Mouse (Mus musculus): ENCODE results near the gene Ranbp10. TPM values are rescaled to one million over a fixed set of nuclear protein-coding genes. Genes with fewer than 3 reads are reported as not detected.

The Ranbp10 gene
- total and polyA plus RNA-seq, 2 experiments from 2014 or later: 4.5 to 13.6 TPM

GRCm38 (mm10) chr8:105852146-105852729 lies 25.1 kb upstream of the Ranbp10 start:
- WGBS: 82% methylated on average over 12 of the region's 12 CpGs
- H3K4me2 ChIP-seq (ENCODE audit: low read depth): no peak overlapping the region
- no peak overlapping the region for H3K27ac ChIP-seq (ENCODE audit: low read depth, low read length)
- 0 out of 2 replicates have a peak overlapping the region, but pooled peaks have one; percentile 75 for H3K4me3 ChIP-seq (ENCODE audit: low read depth, low read length)
- no peaks in the 10 kb centered on the region for H3K9me3 ChIP-seq (ENCODE audit: low read length)
- no peak overlapping the region for H3K9ac ChIP-seq
- peaks cover 16% of the 10 kb centered on the region; the same call in 1 of the 2 replicates for H3K4me1 ChIP-seq (ENCODE audit: insufficient read depth)
- ATAC-seq (no peak), DNase-seq (no peak)
- no peaks in the 10 kb centered on the region for H3K27me3 ChIP-seq (ENCODE audit: insufficient read depth, low read length)
- TF ChIP-seq CTCF (IDR thresholded peaks at IDR 0.05; ENCODE audit: low read depth): no peak
- peaks cover 19% of the 10 kb centered on the region for H3K36me3 ChIP-seq (ENCODE audit: insufficient read depth)

GRCm38 (mm10) chr8:105851651-105852143 lies 24.5 kb upstream of the Ranbp10 start:
- Histone ChIP-seq H3K27me3 (ENCODE audit: insufficient read depth, low read length) (no peaks in the 10 kb centered on the region), H3K4me1 (ENCODE audit: insufficient read depth) (peaks cover 13% of the 10 kb centered on the region; the same call in 1 of the 2 replicates), H3K36me3 (ENCODE audit: insufficient read depth) (peaks cover 24% of the 10 kb centered on the region), H3K9ac (peak overlapping the region; percentile 66), H3K27ac (ENCODE audit: low read depth, low read length) (peak overlapping the region; percentile 81), H3K4me2 (ENCODE audit: low read depth) (peak overlapping the region; percentile 68), H3K4me3 (ENCODE audit: low read depth, low read length) (peak overlapping the region; percentile 75), H3K9me3 (ENCODE audit: low read length) (no peaks in the 10 kb centered on the region)
- ATAC-seq: peak; percentile 90
- DNase-seq: peak; percentile 95
- under 1% methylated on average over 34 of the region's 34 CpGs for WGBS
- no peak for TF ChIP-seq CTCF (IDR thresholded peaks at IDR 0.05; ENCODE audit: low read depth)

- peaks cover 35% of the 10 kb centered on the region for H3K36me3 ChIP-seq (ENCODE audit: insufficient read depth)
- no peak for TF ChIP-seq CTCF (IDR thresholded peaks at IDR 0.05; ENCODE audit: low read depth)
- H3K4me3 ChIP-seq (ENCODE audit: low read depth, low read length): no peak overlapping the region
- H3K27me3 ChIP-seq (ENCODE audit: insufficient read depth, low read length): no peaks in the 10 kb centered on the region
- peaks cover 4% of the 10 kb centered on the region; the same call in 1 of the 2 replicates for H3K4me1 ChIP-seq (ENCODE audit: insufficient read depth)
- DNase-seq (no peak), ATAC-seq (no peak)
- peak overlapping the region; percentile 10; the same call in 1 of the 2 replicates for H3K4me2 ChIP-seq (ENCODE audit: low read depth)
- no peaks in the 10 kb centered on the region for H3K9me3 ChIP-seq (ENCODE audit: low read length)
- no peak overlapping the region for H3K9ac ChIP-seq
- 76% methylated on average over 7 of the region's 7 CpGs for WGBS
- no peak overlapping the region for H3K27ac ChIP-seq (ENCODE audit: low read depth, low read length)
Observed at GRCm38 (mm10) chr8:105850611-105851010, 23.5 kb upstream of the Ranbp10 start.

GRCm38 (mm10) chr8:105850014-105850413 lies 22.9 kb upstream of the Ranbp10 start:
- DNase-seq (no peak), ATAC-seq (no peak)
- Histone ChIP-seq H3K9me3 (ENCODE audit: low read length) (no peaks in the 10 kb centered on the region), H3K27ac (ENCODE audit: low read depth, low read length) (no peak overlapping the region), H3K27me3 (ENCODE audit: insufficient read depth, low read length) (no peaks in the 10 kb centered on the region), H3K36me3 (ENCODE audit: insufficient read depth) (peaks cover 39% of the 10 kb centered on the region), H3K9ac (no peak overlapping the region), H3K4me2 (ENCODE audit: low read depth) (no peak overlapping the region), H3K4me3 (ENCODE audit: low read depth, low read length) (no peak overlapping the region), H3K4me1 (ENCODE audit: insufficient read depth) (peaks cover 4% of the 10 kb centered on the region; the same call in 1 of the 2 replicates)
- no peak for TF ChIP-seq CTCF (IDR thresholded peaks at IDR 0.05; ENCODE audit: low read depth)
- 86% methylated on average over 4 of the region's 4 CpGs for WGBS

GRCm38 (mm10) chr8:105846678-105847077 lies 19.5 kb upstream of the Ranbp10 start:
- Histone ChIP-seq H3K36me3 (ENCODE audit: insufficient read depth) (peaks cover 54% of the 10 kb centered on the region), H3K4me3 (ENCODE audit: low read depth, low read length) (no peak overlapping the region), H3K4me2 (ENCODE audit: low read depth) (no peak overlapping the region), H3K9me3 (ENCODE audit: low read length) (no peaks in the 10 kb centered on the region), H3K4me1 (ENCODE audit: insufficient read depth) (peaks cover 4% of the 10 kb centered on the region; the same call in 1 of the 2 replicates), H3K27me3 (ENCODE audit: insufficient read depth, low read length) (no peaks in the 10 kb centered on the region), H3K27ac (ENCODE audit: low read depth, low read length) (no peak overlapping the region), H3K9ac (no peak overlapping the region)
- ATAC-seq (no peak), DNase-seq (no peak)
- TF ChIP-seq CTCF (IDR thresholded peaks at IDR 0.05; ENCODE audit: low read depth): no peak
- WGBS: 94% methylated on average over 11 of the region's 11 CpGs

GRCm38 (mm10) chr8:105839209-105839608 lies 12.1 kb upstream of the Ranbp10 start:
- no peak overlapping the region for H3K4me3 ChIP-seq (ENCODE audit: low read depth, low read length)
- no peak overlapping the region for H3K27ac ChIP-seq (ENCODE audit: low read depth, low read length)
- no peak overlapping the region for H3K4me2 ChIP-seq (ENCODE audit: low read depth)
- TF ChIP-seq CTCF (IDR thresholded peaks at IDR 0.05; ENCODE audit: low read depth): no peak
- DNase-seq (no peak), ATAC-seq (no peak)
- no peak overlapping the region for H3K9ac ChIP-seq
- H3K9me3 ChIP-seq (ENCODE audit: low read length): no peaks in the 10 kb centered on the region
- 96% methylated on average over 5 of the region's 5 CpGs for WGBS
- no peaks in the 10 kb centered on the region for H3K27me3 ChIP-seq (ENCODE audit: insufficient read depth, low read length)
- no peaks in the 10 kb centered on the region for H3K4me1 ChIP-seq (ENCODE audit: insufficient read depth)
- H3K36me3 ChIP-seq (ENCODE audit: insufficient read depth): peaks cover 7% of the 10 kb centered on the region

- TF ChIP-seq CTCF (IDR thresholded peaks at IDR 0.05; ENCODE audit: low read depth): no peak
- no peak for DNase-seq
- 82% methylated on average over 6 of the region's 6 CpGs for WGBS
Observed at GRCm38 (mm10) chr8:105836991-105837390, 9.8 kb upstream of the Ranbp10 start.

More at GRCm38 (mm10) chr8:105836991-105837390, 9.8 kb upstream of the Ranbp10 start:
- Histone ChIP-seq H3K27me3 (ENCODE audit: insufficient read depth, low read length) (no peaks in the 10 kb centered on the region), H3K9me3 (ENCODE audit: low read length) (no peaks in the 10 kb centered on the region), H3K36me3 (ENCODE audit: insufficient read depth) (no peaks in the 10 kb centered on the region), H3K4me2 (ENCODE audit: low read depth) (no peak overlapping the region), H3K27ac (ENCODE audit: low read depth, low read length) (no peak overlapping the region), H3K9ac (no peak overlapping the region), H3K4me1 (ENCODE audit: insufficient read depth) (no peaks in the 10 kb centered on the region), H3K4me3 (ENCODE audit: low read depth, low read length) (no peak overlapping the region)
- no peak for ATAC-seq
